Comparison of ENCODE assay signal across 16 mouse cellular contexts in genomic region chr6:121051972-121052629, GRCm38 (mm10).
DNase-seq lines count a peak whose midpoint lies in the region; ATAC-seq and TF ChIP-seq lines count a peak whose summit lies in the region.
"Had no signal": no experiment of that assay in that cellular context is flagged by ENCODE, and none has a peak within 500 bp of the region (broad histone marks: within the 10 kb centered on the region; RNA-seq: fewer than 3 reads in every experiment).

No protein-coding gene starts in this region.

- ATAC-seq in stomach, embryonic 15.5 days (ENCODE audit: insufficient read depth, low FRiP score, low read depth), result peak; percentile 56; the same call in 1 of the 2 replicates
- no peak for ATAC-seq in stomach, postnatal 0 days (ENCODE audit: low FRiP score, low TSS enrichment)
- peak; percentile 91 for ATAC-seq in liver, embryonic 13.5 days (ENCODE audit: low read depth)
- ATAC-seq: activated CD4-positive, CD25-positive, alpha-beta regulatory T cell, adult 4 months; forebrain, postnatal 0 days; lung, postnatal 0 days had no signal

- peaks cover 10% of the 10 kb centered on the region; the same call in 1 of the 2 replicates for H3K4me1 ChIP-seq in stomach, embryonic 15.5 days
- H3K4me1 ChIP-seq in stomach, postnatal 0 days (replicated peaks; ENCODE audit: control insufficient read depth, insufficient read depth), result no peaks in the 10 kb centered on the region
- peaks cover 82% of the 10 kb centered on the region for H3K4me1 ChIP-seq in liver, embryonic 13.5 days (replicated peaks)

- no peaks in the 10 kb centered on the region for H3K9me3 ChIP-seq in stomach, embryonic 15.5 days
- no peaks in the 10 kb centered on the region for H3K9me3 ChIP-seq in stomach, postnatal 0 days (ENCODE audit: control insufficient read depth, low read length)
- H3K9me3 ChIP-seq in liver, embryonic 13.5 days (replicated peaks), result no peaks in the 10 kb centered on the region
- H3K9me3 ChIP-seq: limb, embryonic 12.5 days; megakaryocyte, embryonic 14.5 days; neural tube, embryonic 12.5 days had no signal

- no peaks in the 10 kb centered on the region for H3K27me3 ChIP-seq in stomach, embryonic 15.5 days (replicated peaks)
- no peaks in the 10 kb centered on the region for H3K27me3 ChIP-seq in stomach, postnatal 0 days (ENCODE audit: control insufficient read depth, insufficient read depth, low read length)
- H3K27me3 ChIP-seq in liver, embryonic 13.5 days, result no peaks in the 10 kb centered on the region
- H3K27me3 ChIP-seq: limb, embryonic 12.5 days; neural tube, embryonic 12.5 days had no signal

- no peak for TF ChIP-seq CTCF in gastrocnemius, adult 2 months (IDR thresholded peaks at IDR 0.05)
- no peak for TF ChIP-seq CTCF in stomach, postnatal 0 days (IDR thresholded peaks at IDR 0.05; ENCODE audit: low read depth)

- peak overlapping the region; percentile 76 for H3K27ac ChIP-seq in gastrocnemius, adult 2 months
- no peak overlapping the region for H3K27ac ChIP-seq in stomach, embryonic 15.5 days
- no peak overlapping the region for H3K27ac ChIP-seq in stomach, postnatal 0 days (replicated peaks)
- H3K27ac ChIP-seq in liver, embryonic 13.5 days, result peak overlapping the region; percentile 70; the same call in 1 of the 2 replicates
- H3K27ac ChIP-seq: limb, embryonic 12.5 days; neural tube, embryonic 12.5 days had no signal

- WGBS in stomach, embryonic 15.5 days, result 88% methylated on average over 13 of the region's 13 CpGs
- WGBS in stomach, postnatal 0 days, result 92% methylated on average over 13 of the region's 13 CpGs
- 68% methylated on average over 13 of the region's 13 CpGs for WGBS in liver, embryonic 13.5 days (ENCODE audit: insufficient replicate concordance)

- no peak overlapping the region for H3K4me2 ChIP-seq in stomach, embryonic 15.5 days
- H3K4me2 ChIP-seq in stomach, postnatal 0 days (replicated peaks; ENCODE audit: low read depth), result no peak overlapping the region
- H3K4me2 ChIP-seq in liver, embryonic 13.5 days, result peak overlapping the region; percentile 29; the same call in 1 of the 2 replicates
- H3K4me2 ChIP-seq: limb, embryonic 12.5 days; neural tube, embryonic 12.5 days had no signal

- no peak for DNase-seq in gastrocnemius, adult 2 months
- DNase-seq in gastrocnemius, postnatal 25 days, result no peak
- DNase-seq in stomach, postnatal 0 days (ENCODE audit: low spot score), result no peak
- DNase-seq in liver, embryonic 13.5 days, result peak; percentile 58
- DNase-seq in thymus, postnatal 36 days, result no peak
- no peak for DNase-seq in thymus, postnatal 4 days
- DNase-seq: cerebellum, adult 11 months; forebrain, postnatal 0 days; kidney, adult 8-10 months; thymus, postnatal 14 days had no signal

- intact Hi-C loops in gastrocnemius, adult 2 months (cut with DNase I), result no loop called here

- H3K9ac ChIP-seq in stomach, embryonic 15.5 days, result no peak overlapping the region
- no peak overlapping the region for H3K9ac ChIP-seq in stomach, postnatal 0 days (ENCODE audit: low read length)
- H3K9ac ChIP-seq in liver, embryonic 13.5 days, result no peak overlapping the region
- H3K9ac ChIP-seq: forebrain, postnatal 0 days; limb, embryonic 12.5 days; neural tube, embryonic 12.5 days had no signal

- no peak for TF ChIP-seq EP300 in stomach, postnatal 0 days (optimal IDR thresholded peaks at IDR 0.05)

- H3K4me3 ChIP-seq in gastrocnemius, adult 2 months, result no peak overlapping the region
- no peak overlapping the region for H3K4me3 ChIP-seq in stomach, embryonic 15.5 days (replicated peaks)
- no peak overlapping the region for H3K4me3 ChIP-seq in stomach, postnatal 0 days (ENCODE audit: low read depth, low read length)
- H3K4me3 ChIP-seq in liver, embryonic 13.5 days (replicated peaks), result no peak overlapping the region
- H3K4me3 ChIP-seq: limb, embryonic 12.5 days; megakaryocyte, embryonic 14.5 days; neural tube, embryonic 12.5 days had no signal

- H3K36me3 ChIP-seq in stomach, embryonic 15.5 days, result no peaks in the 10 kb centered on the region
- no peaks in the 10 kb centered on the region for H3K36me3 ChIP-seq in stomach, postnatal 0 days (ENCODE audit: control insufficient read depth, insufficient read depth, low read length)
- H3K36me3 ChIP-seq in liver, embryonic 13.5 days, result no peaks in the 10 kb centered on the region
- H3K36me3 ChIP-seq: limb, embryonic 12.5 days; neural tube, embryonic 12.5 days had no signal

Comparison
In these comparisons a context has a peak if more than half of its experiments do, and no peak if none do; other contexts are left out.
1. H3K27ac ChIP-seq: peak in gastrocnemius, adult 2 months (single experiment) and liver, embryonic 13.5 days (single experiment); none in stomach, embryonic 15.5 days (single experiment) and stomach, postnatal 0 days (single experiment).